Mouse (Mus musculus): ENCODE data around the gene Ell3. TPM values are rescaled to one million over a fixed set of nuclear protein-coding genes. Genes with fewer than 3 reads are reported as not detected.

The Ell3 gene
- 0.77 TPM for polyA plus RNA-seq (2017; shearing (Covaris generic))

GRCm38 (mm10) chr2:121444178-121444577 is at the start of gene Ell3:
Gene Ell3 (minus strand): TSS chr2:121444278.

GRCm38 (mm10) chr2:121473301-121474179 is 29.5 kb upstream of the Ell3 start, which contains the start of gene Mfap1b:
Gene Mfap1b (minus strand): TSS chr2:121474067.

GRCm38 (mm10) chr2:121456692-121457642 is 12.9 kb upstream of the Ell3 start, which contains the start of gene Serinc4:
Gene Serinc4 (minus strand): TSS chr2:121456781.

GRCm38 (mm10) chr2:121452990-121453389 is 8.9 kb upstream of the Ell3 start, which contains the start of gene Hypk:
Gene Hypk (plus strand): TSS chr2:121453290.

GRCm38 (mm10) chr2:121448739-121449535 is 4.9 kb upstream of the Ell3 start, which contains the start of gene Serf2:
Gene Serf2 (plus strand): TSS chr2:121449195.

GRCm38 (mm10) chr2:121413387-121414042 is 30.6 kb downstream of the Ell3 start, which contains the start of the genes Pdia3 and Catsper2:
Gene Pdia3 (plus strand): TSS chr2:121413775.
Gene Catsper2 (minus strand): TSS chr2:121413792.

Other genes with a start within 250 kb of the Ell3 start
- 49.5 TPM for gene Trp53bp1, start 172.9 kb downstream of the Ell3 start, polyA plus RNA-seq (2017; shearing (Covaris generic))
- gene Map1a, start 154.7 kb downstream of the Ell3 start, polyA plus RNA-seq (2017; shearing (Covaris generic)): not detected
- 10.8 TPM for gene Ppip5k1, start 88.9 kb downstream of the Ell3 start, polyA plus RNA-seq (2017; shearing (Covaris generic))
- gene Ckmt1, start 86.6 kb downstream of the Ell3 start, polyA plus RNA-seq (2017; shearing (Covaris generic)): not detected
- 0.13 TPM for gene Strc, start 57.1 kb downstream of the Ell3 start, polyA plus RNA-seq (2017; shearing (Covaris generic))
- gene Pdia3, start 30.5 kb downstream of the Ell3 start, polyA plus RNA-seq (2017; shearing (Covaris generic)): 673 TPM
- gene Catsper2, start 30.5 kb downstream of the Ell3 start, polyA plus RNA-seq (2017; shearing (Covaris generic)): 3.7 TPM
- gene Serf2, start 4.9 kb upstream of the Ell3 start, polyA plus RNA-seq (2017; shearing (Covaris generic)): 459 TPM
- gene Hypk, start 9.0 kb upstream of the Ell3 start, polyA plus RNA-seq (2017; shearing (Covaris generic)): 180 TPM
- gene Serinc4, start 12.5 kb upstream of the Ell3 start, polyA plus RNA-seq (2017; shearing (Covaris generic)): 0.18 TPM
- 82.7 TPM for gene Mfap1b, start 29.8 kb upstream of the Ell3 start, polyA plus RNA-seq (2017; shearing (Covaris generic))
- 31.2 TPM for gene Mfap1a, start 62.4 kb upstream of the Ell3 start, polyA plus RNA-seq (2017; shearing (Covaris generic))
- 6.4 TPM for gene Wdr76, start 62.4 kb upstream of the Ell3 start, polyA plus RNA-seq (2017; shearing (Covaris generic))